Mouse (Mus musculus) heart, embryonic 11.5 days (tissue): ENCODE results near the gene Pla2g1b. TPM values are rescaled to one million over a fixed set of nuclear protein-coding genes. Genes with fewer than 3 reads are reported as not detected.

Source experiments
- ATAC-seq: fragments of 200-750 bp; cut with Nextera tagmentation; replicated peaks from 2 replicates; pipeline ENCODE4 v1.8.0; 2017; ENCODE audit warnings: moderate library complexity; ENCODE audit not compliant: insufficient number of reproducible peaks, low FRiP score, low TSS enrichment
- H3K27ac ChIP-seq: fragments of 300-500 bp; sonication (generic); 2 replicates; pipeline ENCODE4 v1.5.1; 2014; ENCODE audit warnings: mild to moderate bottlenecking, low read depth, low read length
- H3K27me3 ChIP-seq: fragments of 300-500 bp; sonication (generic); 2 replicates; pipeline ENCODE4 v1.6.1; 2014; ENCODE audit warnings: mild to moderate bottlenecking, low read length, mixed read lengths; ENCODE audit not compliant: control insufficient read depth, insufficient read depth
- H3K36me3 ChIP-seq: fragments of 300-500 bp; sonication (generic); 2 replicates; pipeline ENCODE4 v1.6.1; 2014; ENCODE audit warnings: mild to moderate bottlenecking, low read length, moderate library complexity, mixed read lengths; ENCODE audit not compliant: control insufficient read depth, insufficient read depth
- H3K4me1 ChIP-seq: fragments of 300-500 bp; sonication (generic); 2 replicates; pipeline ENCODE4 v1.6.1; 2014; ENCODE audit warnings: low read length; ENCODE audit not compliant: control insufficient read depth, insufficient read depth
- H3K4me2 ChIP-seq: fragments of 300-500 bp; sonication (generic); 2 replicates; pipeline ENCODE4 v1.6.1; 2014; ENCODE audit warnings: mild to moderate bottlenecking, moderate library complexity
- H3K4me3 ChIP-seq: fragments of 300-500 bp; sonication (generic); 2 replicates; pipeline ENCODE4 v1.5.1; 2014; ENCODE audit warnings: low read depth, low read length
- H3K9ac ChIP-seq: fragments of 300-500 bp; sonication (generic); 2 replicates; pipeline ENCODE4 v1.6.1; 2014; ENCODE audit warnings: mild to moderate bottlenecking, low read depth, low read length, moderate library complexity
- H3K9me3 ChIP-seq: fragments of 300-500 bp; sonication (generic); replicated peaks from 2 replicates; pipeline ENCODE4 v1.6.1; 2016; ENCODE audit warnings: low read length; ENCODE audit not compliant: control insufficient read depth
- WGBS: fragments of 180-500 bp; shearing (Covaris S2); extraction: QIAGEN DNeasy Blood & Tissue Kit; methylation state at CpG from one replicate; pipeline ENCODE4 v1.1.7; 2014; ENCODE audit not compliant: insufficient replicate concordance; 5-methylcytosine and 5-hydroxymethylcytosine counted together
- polyA plus RNA-seq: library from polyadenylated mRNA; unstranded; fragments of >200 nt; fragmentation: Nextera tagmentation; extraction: Ambion mirVana; gene quantifications from 2 replicates; pipeline ENCODE4 v1.2.1, GENCODE M21; 2014

Gene Pla2g1b
- polyA plus RNA-seq, 1 experiment from 2014 or later, result 1.2 TPM

DNA sequence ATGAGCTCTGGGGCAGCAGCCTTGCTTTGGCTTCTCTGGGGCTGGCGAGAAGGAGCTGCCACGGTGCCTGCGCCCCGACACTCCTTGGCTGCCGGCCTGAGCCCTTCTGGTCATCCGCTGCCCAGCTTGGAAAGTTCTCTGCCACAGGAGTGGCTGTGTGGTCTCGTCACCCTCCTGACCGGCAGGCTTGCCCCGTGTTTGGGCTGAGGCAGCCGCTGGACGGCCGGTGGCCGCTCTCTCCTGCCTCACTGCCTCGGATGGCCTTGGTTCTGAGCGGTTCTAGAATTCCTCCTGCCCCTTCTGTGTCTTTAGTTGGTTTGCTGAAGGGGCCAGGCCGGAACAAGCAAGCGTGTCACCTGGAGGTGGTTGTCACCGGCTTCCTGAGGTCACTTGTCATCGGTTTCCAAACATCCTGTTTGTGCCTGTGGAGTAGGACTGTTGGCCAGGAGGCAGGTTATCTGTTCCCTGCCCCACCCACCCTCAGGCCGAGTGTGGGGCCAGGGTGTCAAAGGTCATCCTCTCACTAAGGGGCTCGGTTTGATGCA is 54.3 kb downstream of the Pla2g1b start:
- peak overlapping the region; percentile 39; the same call in 1 of the 2 replicates for H3K9ac ChIP-seq
- H3K4me2 ChIP-seq, result no peak overlapping the region
- WGBS, result 43% methylated on average over 21 of the region's 21 CpGs
- no peaks in the 10 kb centered on the region for H3K9me3 ChIP-seq
- ATAC-seq, result no peak
- H3K27me3 ChIP-seq, result no peaks in the 10 kb centered on the region
- H3K27ac ChIP-seq, result peak overlapping the region; percentile 58
- H3K36me3 ChIP-seq, result no peaks in the 10 kb centered on the region
- H3K4me1 ChIP-seq, result peaks cover 44% of the 10 kb centered on the region
- no peak overlapping the region for H3K4me3 ChIP-seq

DNA sequence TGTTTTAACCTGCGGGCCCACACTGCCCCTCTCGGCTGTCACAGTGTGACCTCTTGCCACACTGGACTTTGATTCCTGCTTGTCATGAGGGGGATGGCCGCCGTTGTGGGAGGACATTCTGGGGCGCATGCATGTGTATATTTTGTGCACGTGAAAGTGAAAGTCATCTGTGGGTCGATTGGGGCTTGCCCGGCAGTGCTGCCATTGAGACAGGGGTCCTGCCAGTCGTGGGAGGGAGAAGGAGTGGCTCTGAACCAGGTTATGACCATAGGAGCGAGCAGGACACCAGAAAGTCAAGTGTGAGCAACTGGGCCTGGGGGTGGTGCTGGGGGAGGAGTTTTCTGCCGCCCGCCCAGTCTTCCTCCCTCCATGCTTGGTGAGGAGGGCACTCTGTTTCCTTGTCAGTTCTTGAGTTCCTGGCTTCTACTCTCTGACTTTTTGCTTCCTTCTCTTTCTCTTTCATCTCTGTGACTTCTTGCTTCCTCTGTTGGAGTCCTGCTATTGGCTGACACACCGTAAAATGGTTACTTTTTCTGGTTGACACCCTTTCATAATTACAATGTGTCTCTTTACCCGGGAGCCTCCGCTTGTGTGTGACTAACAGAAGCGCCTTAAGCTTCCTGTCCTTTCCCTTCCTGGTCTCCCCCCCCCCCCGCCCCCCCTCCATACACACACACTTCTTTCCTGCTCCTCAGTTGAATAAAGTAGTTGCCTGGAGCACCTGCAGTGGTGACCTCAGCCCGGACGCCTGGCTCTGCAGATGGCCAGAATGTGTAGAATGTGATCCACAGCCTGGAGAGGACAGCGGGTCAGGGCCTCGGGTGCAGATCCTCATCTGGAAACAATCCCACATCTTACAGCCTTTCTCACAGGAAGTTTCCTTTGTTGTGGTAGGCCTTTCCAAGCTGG is 55.7 kb downstream of the Pla2g1b start:
- H3K4me1 ChIP-seq, result peaks cover 48% of the 10 kb centered on the region
- ATAC-seq, result no peak
- no peak overlapping the region for H3K4me3 ChIP-seq
- peak overlapping the region; percentile 79 for H3K27ac ChIP-seq
- 0 out of 2 replicates have a peak, but pooled peaks cover 3% of the 10 kb centered on the region for H3K36me3 ChIP-seq
- H3K9me3 ChIP-seq, result no peaks in the 10 kb centered on the region
- peak overlapping the region; percentile 12 for H3K4me2 ChIP-seq
- 62% methylated on average over 20 of the region's 21 CpGs for WGBS
- H3K9ac ChIP-seq, result 0 out of 2 replicates have a peak overlapping the region, but pooled peaks have one; percentile 28
- no peaks in the 10 kb centered on the region for H3K27me3 ChIP-seq

DNA sequence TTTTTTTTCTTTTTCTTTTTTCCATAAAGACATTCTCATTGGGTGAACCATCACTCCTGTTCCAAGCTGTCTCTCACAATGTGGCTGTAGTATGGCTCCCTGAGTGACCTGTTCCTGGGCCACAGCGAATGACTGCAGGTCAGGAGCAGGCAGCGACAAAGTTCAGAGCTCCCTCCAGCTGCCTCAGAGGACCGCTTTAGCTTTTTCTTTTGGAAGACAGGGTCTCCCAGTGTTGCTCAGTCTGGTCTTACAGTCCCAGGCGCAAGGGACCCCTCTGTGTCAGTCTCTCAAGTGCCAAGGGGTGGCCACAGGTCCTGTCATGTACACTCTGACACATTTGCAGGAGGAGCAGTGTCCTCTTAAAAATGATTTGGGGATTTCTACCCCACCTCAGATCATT is 56.5 kb downstream of the Pla2g1b start:
- H3K9me3 ChIP-seq, result no peaks in the 10 kb centered on the region
- H3K4me3 ChIP-seq, result no peak overlapping the region
- H3K4me2 ChIP-seq, result no peak overlapping the region
- no peaks in the 10 kb centered on the region for H3K27me3 ChIP-seq
- no peak overlapping the region for H3K9ac ChIP-seq
- peak overlapping the region; percentile 79 for H3K27ac ChIP-seq
- 73% methylated on average over 4 of the region's 4 CpGs for WGBS
- H3K4me1 ChIP-seq, result peaks cover 48% of the 10 kb centered on the region
- H3K36me3 ChIP-seq, result 0 out of 2 replicates have a peak, but pooled peaks cover 3% of the 10 kb centered on the region
- no peak for ATAC-seq

DNA sequence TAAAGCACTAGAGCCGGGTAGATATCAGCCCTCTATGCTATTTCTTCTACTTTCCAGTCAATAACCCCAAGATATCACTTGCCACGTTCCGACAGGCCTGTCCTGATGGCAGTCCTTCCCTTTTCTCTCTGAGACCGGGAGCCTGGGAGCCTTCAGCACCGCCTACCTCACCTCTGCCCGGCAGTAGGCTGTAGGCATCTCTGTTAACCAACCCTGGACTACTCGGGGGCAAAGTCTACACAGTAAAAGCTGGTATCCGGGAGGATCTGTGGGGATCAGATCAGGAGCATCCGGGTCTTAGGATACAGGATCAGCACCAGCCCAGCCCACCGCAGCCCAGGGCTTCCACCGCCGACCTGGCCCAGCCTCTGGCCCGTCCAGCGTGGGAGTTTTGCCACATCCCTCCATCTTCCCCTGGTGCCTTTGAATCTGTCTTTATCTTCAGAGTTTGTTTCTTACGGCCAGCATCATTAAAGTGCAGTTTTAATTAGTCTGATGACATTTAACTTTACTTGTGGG is 57.0 kb downstream of the Pla2g1b start:
- no peak overlapping the region for H3K4me2 ChIP-seq
- H3K4me1 ChIP-seq, result peaks cover 48% of the 10 kb centered on the region
- no peak overlapping the region for H3K4me3 ChIP-seq
- H3K36me3 ChIP-seq, result 0 out of 2 replicates have a peak, but pooled peaks cover 3% of the 10 kb centered on the region
- WGBS, result 59% methylated on average over 15 of the region's 15 CpGs
- H3K27ac ChIP-seq, result peak overlapping the region; percentile 79; the same call in 1 of the 2 replicates
- no peaks in the 10 kb centered on the region for H3K9me3 ChIP-seq
- H3K9ac ChIP-seq, result no peak overlapping the region
- no peaks in the 10 kb centered on the region for H3K27me3 ChIP-seq
- ATAC-seq, result no peak

DNA sequence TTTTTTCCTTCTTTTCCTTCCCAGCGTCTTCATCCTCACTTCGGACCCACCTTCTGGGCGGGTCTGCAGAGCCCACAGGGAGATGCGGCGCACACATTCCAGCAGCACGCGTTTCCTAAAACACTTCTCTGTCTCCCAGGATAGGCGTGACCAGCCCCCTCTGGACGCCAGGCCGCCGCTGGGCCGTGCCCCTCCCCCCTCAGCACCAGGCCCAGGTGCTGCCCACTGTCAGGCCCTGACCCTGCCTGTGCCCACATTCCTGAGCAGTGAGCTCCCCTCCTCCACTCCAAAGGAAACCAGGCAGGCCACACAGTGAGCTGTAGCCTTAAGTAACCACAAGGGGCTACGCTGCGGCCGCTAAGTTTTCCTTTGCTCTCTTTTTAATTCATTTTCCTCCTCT is 57.9 kb downstream of the Pla2g1b start:
- H3K9me3 ChIP-seq, result no peaks in the 10 kb centered on the region
- H3K4me3 ChIP-seq, result peak overlapping the region; percentile 26; the same call in 1 of the 2 replicates
- H3K27me3 ChIP-seq, result no peaks in the 10 kb centered on the region
- H3K36me3 ChIP-seq, result 0 out of 2 replicates have a peak, but pooled peaks cover 3% of the 10 kb centered on the region
- H3K4me1 ChIP-seq, result peaks cover 53% of the 10 kb centered on the region
- peak overlapping the region; percentile 46 for H3K27ac ChIP-seq
- no peak; the same call in 1 of the 2 replicates for ATAC-seq
- peak overlapping the region; percentile 61 for H3K9ac ChIP-seq
- 7% methylated on average over 15 of the region's 15 CpGs for WGBS
- H3K4me2 ChIP-seq, result peak overlapping the region; percentile 60

Other genes starting within 250 kb of the Pla2g1b start
- 86.9 and 90.6 TPM in 2 replicates for gene Pop5, start 230.4 kb upstream of the Pla2g1b start, polyA plus RNA-seq
- gene Rnf10, start 193.4 kb upstream of the Pla2g1b start, polyA plus RNA-seq, result 58.0 and 77.3 TPM in 2 replicates
- gene Coq5, start 186.6 kb upstream of the Pla2g1b start, polyA plus RNA-seq, result 79.6 and 81.8 TPM in 2 replicates
- gene Dynll1, start 165.3 kb upstream of the Pla2g1b start, polyA plus RNA-seq, result 1,523 and 1,540 TPM in 2 replicates
- gene Srsf9, start 139.1 kb upstream of the Pla2g1b start, polyA plus RNA-seq, result 140 and 149 TPM in 2 replicates
- 27.0 and 31.0 TPM in 2 replicates for gene Gatc, start 125.1 kb upstream of the Pla2g1b start, polyA plus RNA-seq
- 40.4 and 43.9 TPM in 2 replicates for gene Triap1, start 125.0 kb upstream of the Pla2g1b start, polyA plus RNA-seq
- gene Cox6a1, start 117.3 kb upstream of the Pla2g1b start, polyA plus RNA-seq, result 1,289 and 1,331 TPM in 2 replicates
- gene Msi1, start 36.7 kb upstream of the Pla2g1b start, polyA plus RNA-seq, result 7.6 and 9.4 TPM in 2 replicates
- 15.8 and 19.2 TPM in 2 replicates for gene Sirt4, start 18.5 kb downstream of the Pla2g1b start, polyA plus RNA-seq
- gene Pxn, start 40.4 kb downstream of the Pla2g1b start, polyA plus RNA-seq, result 11.7 and 14.4 TPM in 2 replicates
- gene Rplp0, start 93.2 kb downstream of the Pla2g1b start, polyA plus RNA-seq, result 1,182 and 1,275 TPM in 2 replicates
- gene Gcn1l1, start 99.0 kb downstream of the Pla2g1b start, polyA plus RNA-seq, result 29.7 and 33.5 TPM in 2 replicates
- 19.2 and 20.1 TPM in 2 replicates for gene Rab35, start 165.6 kb downstream of the Pla2g1b start, polyA plus RNA-seq